Mouse (Mus musculus) intestine, embryonic 14.5 days (tissue): ENCODE measurements around the gene Wdr18. TPM values are rescaled to one million over a fixed set of nuclear protein-coding genes. Genes with fewer than 3 reads are reported as not detected.

Experiments used
- ATAC-seq: fragments of 200-750 bp; cut with Nextera tagmentation; replicated peaks from 2 replicates; pipeline ENCODE4 v1.8.0; 2017; ENCODE audit warnings: low read depth, moderate number of reproducible peaks, moderate TSS enrichment, moderate library complexity; ENCODE audit not compliant: low FRiP score, low TSS enrichment
- DNase-seq: peaks from one replicate; pipeline ENCODE4 v3.0.0-alpha.2; 2018; ENCODE audit warnings: low spot score
- H3K27ac ChIP-seq: fragments of 300-500 bp; sonication (generic); 2 replicates; pipeline ENCODE4 v1.5.1; 2014; ENCODE audit warnings: low read depth, mild to moderate bottlenecking, control low read depth
- H3K27me3 ChIP-seq: fragments of 300-500 bp; sonication (generic); replicated peaks from 2 replicates; pipeline ENCODE4 v1.6.1; 2014; ENCODE audit warnings: low read length, control low read depth; ENCODE audit not compliant: control insufficient read depth, insufficient read depth
- H3K36me3 ChIP-seq: fragments of 300-500 bp; sonication (generic); 2 replicates; pipeline ENCODE4 v1.6.1; 2014; ENCODE audit warnings: low read length, control low read depth; ENCODE audit not compliant: control insufficient read depth, insufficient read depth
- H3K4me1 ChIP-seq: fragments of 300-500 bp; sonication (generic); replicated peaks from 2 replicates; pipeline ENCODE4 v1.6.1; 2014; ENCODE audit warnings: low read length, control low read depth, mixed read lengths; ENCODE audit not compliant: control insufficient read depth, insufficient read depth
- H3K4me2 ChIP-seq: fragments of 300-500 bp; sonication (generic); 2 replicates; pipeline ENCODE4 v1.6.1; 2014; ENCODE audit warnings: low read length
- H3K4me3 ChIP-seq: fragments of 300-500 bp; sonication (generic); 2 replicates; pipeline ENCODE4 v1.5.1; 2014; ENCODE audit warnings: low read depth, low read length, control low read depth, mixed read lengths
- H3K9ac ChIP-seq: fragments of 300-500 bp; sonication (generic); 2 replicates; pipeline ENCODE4 v1.6.1; 2014; ENCODE audit warnings: mild to moderate bottlenecking, low read length
- H3K9me3 ChIP-seq: fragments of 300-500 bp; sonication (generic); 2 replicates; pipeline ENCODE4 v1.6.1; 2016; ENCODE audit warnings: low read length, control low read depth; ENCODE audit not compliant: control insufficient read depth
- WGBS: fragments of 180-500 bp; shearing (Covaris S2); extraction: QIAGEN DNeasy Blood & Tissue Kit; methylation state at CpG from one replicate; pipeline ENCODE4 v1.1.7; 2014; 5-methylcytosine and 5-hydroxymethylcytosine counted together
- polyA plus RNA-seq: library from polyadenylated mRNA; unstranded; fragments of >200 nt; fragmentation: Nextera tagmentation; extraction: Ambion mirVana; gene quantifications from 2 replicates; pipeline ENCODE4 v1.2.1, GENCODE M21; 2014

Gene Wdr18
- polyA plus RNA-seq, 1 experiment from 2014 or later, result 126 TPM

DNA sequence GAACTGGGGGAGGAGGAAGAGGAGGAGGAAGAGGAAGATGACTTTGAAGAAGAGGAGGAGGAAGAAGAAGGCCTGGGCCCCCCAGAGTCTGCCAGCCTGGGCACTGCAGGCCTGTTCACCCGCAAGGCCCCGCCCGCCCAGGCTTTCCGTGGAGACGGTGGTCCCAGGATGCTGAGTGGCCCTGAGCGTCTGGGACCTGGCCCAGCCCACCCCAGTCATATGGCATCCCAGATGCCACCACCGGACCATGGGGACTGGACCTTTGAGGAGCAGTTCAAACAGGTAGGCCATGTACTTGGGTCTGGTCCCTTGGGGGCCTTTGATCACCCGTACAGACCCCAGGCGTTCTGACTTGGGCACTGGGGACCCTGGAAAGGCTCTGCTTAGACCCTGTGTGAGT, 28.2 kb upstream of the Wdr18 start:
- Histone ChIP-seq H3K9me3 (no peaks in the 10 kb centered on the region), H3K36me3 (peaks cover 44% of the 10 kb centered on the region), H3K4me2 (no peak overlapping the region), H3K4me1 (peaks cover 37% of the 10 kb centered on the region), H3K27ac (no peak overlapping the region), H3K4me3 (no peak overlapping the region), H3K9ac (no peak overlapping the region), H3K27me3 (no peaks in the 10 kb centered on the region)
- 76% methylated on average over 9 of the region's 9 CpGs for WGBS
- ATAC-seq (no peak), DNase-seq (no peak)

DNA sequence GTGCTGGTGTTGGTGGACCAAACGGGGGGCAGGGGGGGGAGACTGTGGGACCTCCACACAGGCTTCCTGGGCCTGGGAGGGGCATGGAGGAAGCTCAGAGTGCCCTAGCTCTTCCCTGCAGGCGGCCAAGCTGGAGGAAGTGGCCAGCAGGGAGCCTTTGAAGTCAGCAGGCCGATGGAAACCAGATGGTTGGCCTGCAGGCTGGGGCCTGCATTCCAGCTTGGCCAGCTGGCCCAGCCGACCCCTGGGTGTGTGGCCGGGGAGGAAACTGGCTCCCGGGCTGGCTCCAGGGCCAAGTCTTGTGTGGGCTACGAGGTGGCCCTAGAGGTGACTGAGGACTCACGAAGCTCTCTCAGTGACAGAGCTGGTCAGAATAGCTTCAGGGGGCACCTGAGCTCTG, 27.2 kb upstream of the Wdr18 start:
- no peak overlapping the region for H3K4me3 ChIP-seq
- WGBS, result 22% methylated on average over 8 of the region's 8 CpGs
- H3K27me3 ChIP-seq, result no peaks in the 10 kb centered on the region
- H3K9me3 ChIP-seq, result no peaks in the 10 kb centered on the region
- H3K36me3 ChIP-seq, result peaks cover 53% of the 10 kb centered on the region
- H3K4me1 ChIP-seq, result peaks cover 39% of the 10 kb centered on the region
- no peak for ATAC-seq
- H3K9ac ChIP-seq, result 0 out of 2 replicates have a peak overlapping the region, but pooled peaks have one; percentile 7
- H3K4me2 ChIP-seq, result no peak overlapping the region
- DNase-seq, result no peak
- peak overlapping the region; percentile 43; the same call in 1 of the 2 replicates for H3K27ac ChIP-seq

DNA sequence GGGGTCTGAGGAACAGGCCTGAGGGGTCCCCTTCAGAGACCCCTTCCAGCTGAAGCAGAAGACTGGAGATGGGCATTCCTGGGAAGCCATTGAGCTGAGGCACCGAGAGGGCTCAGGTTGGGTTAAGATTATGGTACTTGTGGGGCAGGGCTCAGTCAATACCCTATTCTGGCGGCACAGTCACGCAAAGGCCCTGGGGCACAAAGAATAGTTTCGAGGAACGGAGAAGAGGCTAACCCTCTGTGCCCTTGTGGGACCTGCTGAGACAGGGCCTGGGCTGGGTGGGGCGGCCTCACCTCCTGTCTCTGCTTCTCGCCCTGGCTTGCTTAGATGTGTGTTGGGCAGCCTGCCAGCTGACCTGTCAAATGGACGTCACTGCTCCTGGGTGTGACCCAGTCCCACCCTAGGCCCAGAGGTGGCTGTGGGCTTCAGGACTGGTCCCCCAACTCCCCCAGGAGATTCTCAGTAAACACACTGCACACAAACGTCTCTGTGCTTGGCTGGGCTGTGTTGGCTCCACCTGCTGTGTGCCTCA, 26.7 kb upstream of the Wdr18 start:
- H3K9me3 ChIP-seq, result no peaks in the 10 kb centered on the region
- peaks cover 57% of the 10 kb centered on the region for H3K36me3 ChIP-seq
- no peak overlapping the region for H3K4me3 ChIP-seq
- H3K4me1 ChIP-seq, result peaks cover 39% of the 10 kb centered on the region
- no peak for DNase-seq
- WGBS, result 61% methylated on average over 9 of the region's 9 CpGs
- ATAC-seq, result no peak
- 0 out of 2 replicates have a peak overlapping the region, but pooled peaks have one; percentile 43 for H3K27ac ChIP-seq
- H3K27me3 ChIP-seq, result no peaks in the 10 kb centered on the region
- H3K4me2 ChIP-seq, result no peak overlapping the region
- no peak overlapping the region for H3K9ac ChIP-seq

DNA sequence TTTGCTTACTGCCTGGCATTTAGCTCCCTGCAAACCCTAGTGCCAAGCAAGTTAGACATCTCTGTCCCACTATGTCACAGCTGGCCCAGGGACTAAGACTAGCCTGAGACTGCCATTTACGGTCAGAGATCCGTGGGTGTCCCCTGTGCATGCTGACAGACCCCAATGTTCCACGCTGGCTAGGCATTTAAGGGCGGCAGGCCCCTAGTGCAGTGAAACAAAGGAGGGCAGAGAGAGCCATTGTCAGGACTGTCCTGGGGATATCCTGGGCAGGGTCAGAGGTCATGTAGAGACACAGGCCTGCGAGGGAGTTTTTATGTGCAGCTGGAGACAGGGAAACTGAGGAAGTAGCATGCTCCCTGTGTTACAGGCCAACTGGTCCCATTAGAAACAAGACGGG, 26.1 kb upstream of the Wdr18 start:
- WGBS, result 72% methylated on average over 6 of the region's 6 CpGs
- no peak overlapping the region for H3K9ac ChIP-seq
- no peaks in the 10 kb centered on the region for H3K9me3 ChIP-seq
- no peak for ATAC-seq
- H3K27me3 ChIP-seq, result no peaks in the 10 kb centered on the region
- peaks cover 37% of the 10 kb centered on the region for H3K4me1 ChIP-seq
- no peak overlapping the region for H3K27ac ChIP-seq
- no peak overlapping the region for H3K4me2 ChIP-seq
- H3K4me3 ChIP-seq, result no peak overlapping the region
- DNase-seq, result no peak
- peaks cover 57% of the 10 kb centered on the region for H3K36me3 ChIP-seq

DNA sequence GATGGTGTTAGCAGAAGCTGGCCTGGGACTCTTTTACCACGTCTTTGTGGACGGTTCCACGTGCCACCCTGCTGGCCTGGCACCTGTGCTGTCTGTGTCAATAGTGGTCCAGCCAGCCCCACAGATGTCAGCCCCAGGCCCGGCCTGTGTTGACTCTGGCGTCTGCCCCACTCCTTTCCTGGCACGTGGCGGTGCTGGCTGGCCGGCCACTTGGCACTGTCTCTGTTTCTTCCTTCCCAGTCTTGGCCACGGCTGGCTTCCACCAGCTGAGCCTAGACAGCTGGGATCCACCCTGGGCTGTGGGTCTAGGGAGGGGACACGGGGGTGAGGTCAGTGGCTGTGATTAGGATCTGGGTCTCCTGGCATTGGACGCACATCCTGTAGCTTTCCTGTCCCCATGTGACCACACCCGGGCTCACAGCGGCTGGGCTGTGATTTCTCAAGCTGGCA, 25.7 kb upstream of the Wdr18 start:
- H3K36me3 ChIP-seq, result peaks cover 57% of the 10 kb centered on the region
- no peaks in the 10 kb centered on the region for H3K27me3 ChIP-seq
- H3K9me3 ChIP-seq, result no peaks in the 10 kb centered on the region
- ATAC-seq, result 0 out of 2 replicates have a peak, but pooled peaks have one; percentile 13
- no peak overlapping the region for H3K4me3 ChIP-seq
- peaks cover 33% of the 10 kb centered on the region for H3K4me1 ChIP-seq
- no peak overlapping the region for H3K4me2 ChIP-seq
- H3K27ac ChIP-seq, result no peak overlapping the region
- DNase-seq, result no peak
- WGBS, result 69% methylated on average over 13 of the region's 13 CpGs
- no peak overlapping the region for H3K9ac ChIP-seq

DNA sequence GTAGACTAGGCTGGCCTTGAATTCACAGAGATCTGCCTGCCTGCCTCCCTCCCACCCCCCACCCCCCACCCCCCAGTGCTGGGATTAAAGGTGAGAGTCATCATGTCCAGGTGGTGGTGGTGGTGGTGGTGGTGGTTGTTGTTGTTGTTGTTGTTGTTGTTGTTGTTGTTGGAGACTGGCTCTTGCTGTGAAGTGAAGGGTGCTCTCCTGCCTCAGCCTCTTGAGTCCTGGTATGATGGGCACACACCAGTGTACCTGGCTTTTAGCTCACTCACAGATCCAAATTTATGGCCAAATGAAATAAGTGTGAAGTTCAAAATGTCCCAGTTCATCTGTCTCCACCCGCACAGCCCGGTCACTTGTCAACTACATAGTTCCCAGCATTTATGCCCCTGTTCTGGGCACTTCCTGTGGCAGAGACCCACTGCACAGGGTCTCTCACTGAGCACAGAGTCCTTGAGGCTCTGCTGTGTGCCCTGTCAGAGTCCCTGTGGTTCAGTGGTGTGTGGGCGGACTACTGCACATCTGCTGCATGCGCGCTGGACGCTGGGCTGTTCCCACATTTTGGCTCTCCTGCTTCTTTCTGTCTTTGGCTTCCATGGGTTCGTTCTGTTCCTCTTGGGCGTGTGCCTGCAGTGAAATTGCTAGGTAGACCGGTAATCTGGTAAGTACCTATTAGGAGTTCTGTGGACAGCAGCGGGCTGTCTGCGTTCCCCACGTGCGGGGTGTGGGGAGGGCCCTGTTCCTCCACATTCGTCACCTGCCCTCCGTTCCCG, 25.0 kb upstream of the Wdr18 start:
- Histone ChIP-seq H3K9me3 (no peaks in the 10 kb centered on the region), H3K27me3 (no peaks in the 10 kb centered on the region), H3K4me1 (peaks cover 30% of the 10 kb centered on the region), H3K4me2 (no peak overlapping the region), H3K4me3 (no peak overlapping the region), H3K9ac (no peak overlapping the region), H3K27ac (no peak overlapping the region), H3K36me3 (peaks cover 60% of the 10 kb centered on the region)
- WGBS, result 89% methylated on average over 16 of the region's 16 CpGs
- DNase-seq (no peak), ATAC-seq (no peak)

DNA sequence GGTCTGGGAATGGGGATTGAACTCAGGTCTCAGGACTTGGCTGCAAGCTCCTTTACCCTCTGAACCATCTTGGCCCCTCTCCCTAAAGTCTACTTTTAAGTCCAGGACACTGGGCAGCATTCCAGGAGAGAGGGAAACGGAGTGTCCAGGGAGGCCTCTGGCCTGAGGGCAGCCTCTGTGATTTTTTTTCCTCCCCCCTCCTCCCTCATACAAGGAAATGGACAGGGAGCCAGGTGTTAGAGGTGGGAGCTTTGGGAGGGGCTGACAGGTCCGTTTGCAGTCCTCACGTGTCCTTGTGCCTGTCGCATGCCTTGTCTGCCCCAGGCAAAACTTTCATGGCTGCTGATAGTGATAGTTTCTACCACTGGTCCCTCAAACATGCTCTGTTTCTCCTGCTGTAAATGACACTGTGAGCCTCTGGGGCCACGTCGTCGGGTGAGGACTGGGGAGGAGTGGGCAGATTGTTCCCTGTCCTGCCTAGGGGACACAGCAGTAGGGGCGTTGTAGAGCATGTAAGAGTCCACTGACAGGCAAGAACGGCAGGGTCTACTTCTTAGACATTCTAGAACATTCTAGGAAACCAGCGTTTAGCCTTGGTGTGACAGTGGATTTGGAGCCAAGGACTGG, 23.6 kb upstream of the Wdr18 start:
- Histone ChIP-seq H3K27ac (no peak overlapping the region), H3K4me1 (peaks cover 30% of the 10 kb centered on the region)
- ATAC-seq, result no peak

DNA sequence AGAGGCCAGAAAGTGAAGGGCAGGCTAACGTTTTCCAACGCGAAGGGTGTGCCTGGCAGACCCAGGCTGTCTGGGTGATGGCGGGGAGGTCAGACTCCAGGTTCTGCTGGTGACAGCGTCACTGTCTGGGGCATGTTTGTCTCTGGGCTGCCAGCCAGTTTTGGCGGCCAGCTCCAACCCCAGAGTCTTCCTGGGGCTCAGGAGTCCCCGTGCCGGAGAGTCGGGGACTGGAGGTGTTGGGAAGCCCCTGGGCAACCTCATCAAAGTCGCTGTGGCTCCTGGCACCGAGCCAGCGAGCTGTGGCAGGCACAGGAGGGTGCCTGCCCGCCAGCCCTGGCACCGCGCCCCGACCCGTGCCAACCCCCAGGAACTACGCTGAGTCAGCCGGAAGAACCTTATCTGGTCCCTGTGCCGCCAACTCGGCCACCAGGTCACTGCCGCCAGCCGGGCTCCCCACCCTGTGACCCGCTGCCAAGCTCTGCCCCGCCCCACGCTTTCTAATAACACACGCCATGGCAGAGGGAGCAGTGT, 23.0 kb upstream of the Wdr18 start:
- no peak for ATAC-seq
- Histone ChIP-seq H3K9me3 (no peaks in the 10 kb centered on the region), H3K36me3 (peaks cover 60% of the 10 kb centered on the region), H3K4me3 (no peak overlapping the region), H3K4me1 (peaks cover 25% of the 10 kb centered on the region), H3K4me2 (no peak overlapping the region), H3K27me3 (no peaks in the 10 kb centered on the region), H3K9ac (no peak overlapping the region), H3K27ac (no peak overlapping the region)
- DNase-seq, result no peak
- 75% methylated on average over 27 of the region's 27 CpGs for WGBS

More for the DNA sequence above, 23.6 kb upstream of the Wdr18 start:
- Histone ChIP-seq H3K9ac (no peak overlapping the region), H3K36me3 (peaks cover 60% of the 10 kb centered on the region), H3K27me3 (no peaks in the 10 kb centered on the region), H3K9me3 (no peaks in the 10 kb centered on the region), H3K4me2 (no peak overlapping the region), H3K4me3 (no peak overlapping the region)
- 65% methylated on average over 10 of the region's 10 CpGs for WGBS
- DNase-seq, result no peak
